ENCODE assay signal across 8 mouse cellular contexts in the genomic region with DNA sequence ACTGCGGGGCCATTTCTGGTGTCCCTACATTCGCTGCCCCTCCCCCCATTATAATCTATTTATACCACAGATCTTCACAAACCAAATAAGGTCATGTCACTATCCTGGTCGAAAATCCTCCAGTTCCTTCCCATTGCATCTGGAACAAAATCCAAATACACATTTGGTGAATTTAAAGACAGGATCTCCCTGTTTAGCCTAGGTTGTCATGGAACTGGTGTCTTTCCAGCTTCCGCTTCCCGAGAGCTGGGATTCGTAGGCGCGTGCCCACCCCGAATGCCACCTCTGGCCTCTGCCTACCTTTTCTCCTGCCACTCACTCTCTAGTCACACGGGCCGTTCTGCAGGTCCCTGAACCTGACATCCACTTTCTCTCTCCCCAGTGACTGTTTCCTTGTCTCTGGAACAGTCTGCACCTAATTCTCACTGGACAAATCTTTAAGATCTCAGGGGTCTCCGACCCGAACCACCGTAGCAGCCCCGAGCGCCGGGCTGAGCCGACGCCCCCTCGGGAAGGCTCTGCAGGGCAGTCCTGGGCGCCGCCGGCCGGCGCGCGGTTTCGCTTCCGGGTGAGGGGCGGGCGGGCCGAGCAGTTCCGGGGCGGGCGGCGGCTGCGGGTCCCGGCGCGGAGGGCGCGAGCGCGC. TPM values are rescaled to one million over a fixed set of nuclear protein-coding genes. Genes with fewer than 3 reads are reported as not detected.
DNase-seq lines count a peak whose midpoint lies in the region; ATAC-seq and TF ChIP-seq lines count a peak whose summit lies in the region.

TSS of gene Mosmo (plus strand) at position 618 of the 643 bp plus-strand sequence.

- CTCF ChIA-PET in Patski (lab: Charles Lee) = interaction anchor here (1.0 kb wide), 1 partner anchor 44 kb away, joined by 3 read pairs; no protein-coding TSS in a partner anchor

- in situ Hi-C loops in Patski (cut with MboI; ENCODE audit: low pct_unique_long_range_greater_than_20kb) = loop anchor here (10.0 kb wide), 1 partner anchor 238 kb away; the partner anchor contains the start of gene Polr3e

- peaks cover 25% of the 10 kb centered on the region for H3K4me1 ChIP-seq in hindbrain, embryonic 12.5 days

- ATAC-seq in Patski = peak; percentile 87
- ATAC-seq in hindbrain, embryonic 12.5 days (ENCODE audit: low FRiP score) = peak; percentile 98

- H3K4me3 ChIP-seq in hindbrain, embryonic 12.5 days = peak within 1 kb of the TSS; percentile 89

- POLR2A ChIA-PET in Patski (lab: Charles Lee) = no interaction called here

- H3K36me3 ChIP-seq in hindbrain, embryonic 12.5 days = no peaks in the 10 kb centered on the region

- peak within 1 kb of the TSS; percentile 87 for H3K27ac ChIP-seq in hindbrain, embryonic 12.5 days

- WGBS in hindbrain, embryonic 12.5 days = under 1% methylated on average over 37 of the region's 44 CpGs

- DNase-seq in Patski (ENCODE audit: low read depth, low spot score) = no peak
- DNase-seq in cerebellum, postnatal 10 days = peak; percentile 90 to 92
- peak; percentile 32 to 55 for DNase-seq in frontal cortex, postnatal 14 days (ENCODE audit: low spot score in 2 of 2)
- DNase-seq in layer of hippocampus, postnatal 25 days (ENCODE audit: extremely low spot score in 1 of 2, low spot score in 1 of 2) = peak; percentile 60 to 65
- DNase-seq in lung, postnatal 14 days = peak; percentile 79
- DNase-seq in retina, adult 2 months (ENCODE audit: low read depth, low spot score) = peak; percentile 54
- peak; percentile 87 for DNase-seq in thymus, postnatal 4 days

- H3K4me2 ChIP-seq in hindbrain, embryonic 12.5 days (replicated peaks) = peak within 1 kb of the TSS; percentile 70

- no peak for TF ChIP-seq CTCF in Patski (IDR thresholded peaks at IDR 0.05)

- H3K9me3 ChIP-seq in hindbrain, embryonic 12.5 days (replicated peaks) = no peaks in the 10 kb centered on the region

- H3K27me3 ChIP-seq in Patski = no peaks in the 10 kb centered on the region
- no peaks in the 10 kb centered on the region for H3K27me3 ChIP-seq in hindbrain, embryonic 12.5 days

- H3K9ac ChIP-seq in hindbrain, embryonic 12.5 days = peak within 1 kb of the TSS; percentile 94

RNA-seq across cellular contexts. Expression of gene Mosmo, which starts in this region (rescaled TPM):
- 25.9 TPM for polyA plus RNA-seq in Patski (2021)
- polyA plus RNA-seq in hindbrain, embryonic 12.5 days (2016; fragmentation: Nextera tagmentation; extraction: Ambion mirVana) = 15.2 and 19.0 TPM in 2 replicates
- total RNA-seq in layer of hippocampus, postnatal 25 days (2021) = 10 to 100 TPM; 77.8 to 79.9 TPM
